Mouse (Mus musculus) ES-Bruce4 (cell line): Measurements from ENCODE around the gene Fgfr2.

Experiments
- EP300 ChIP-seq: IDR thresholded peaks from 2 replicates; pipeline ENCODE4 v1.6.1; 2011; ENCODE audit warnings: low read depth, low read length; ENCODE audit not compliant: insufficient read depth
- POLR2A ChIP-seq: IDR thresholded peaks from one replicate; pipeline ENCODE4 v1.8.1; 2011; ENCODE audit warnings: low read length; ENCODE audit not compliant: insufficient read depth

DNA sequence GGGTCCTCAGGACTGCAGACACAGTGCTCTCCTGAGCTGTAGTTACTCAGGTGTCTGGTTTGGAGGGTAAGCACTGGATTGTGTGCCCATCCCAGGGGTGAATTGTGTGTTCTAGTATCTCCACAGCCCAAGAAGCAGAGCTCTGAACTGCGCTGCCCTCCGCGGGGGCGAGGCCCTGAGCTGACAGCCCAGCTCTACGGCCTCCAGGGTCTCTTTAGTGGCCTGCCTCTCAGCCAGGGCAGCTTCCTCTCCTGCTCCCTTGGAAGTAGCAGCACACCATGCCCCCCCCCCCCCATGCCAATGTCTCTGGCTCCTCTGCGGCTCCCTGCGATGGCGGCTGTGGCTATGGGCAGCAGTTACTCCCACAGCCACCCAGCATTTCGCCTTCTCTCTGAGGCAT is 411.6 kb downstream of the Fgfr2 start:
- TF ChIP-seq POLR2A (no peak), EP300 (no peak)
